Mouse (Mus musculus) lung, adult 2 months (tissue): ENCODE measurements at regions not wholly inside any gene's neighbourhood (a gene's known extent, or its start where the extent isn't known, plus 50 kb on each side); places are given as distances from the start of the nearest gene placed in this dataset.
A peak's percentile ranks its signal among the peaks of the same experiment; 100 is the strongest.

Experiments
- DNase-seq: peaks from one replicate; pipeline ENCODE4 v3.0.0; 2022
- H3K4me1 ChIP-seq: fragments of 200-500 bp; 2 replicates; pipeline ENCODE4 v1.6.1; 2011; ENCODE audit warnings: low read length; ENCODE audit not compliant: control insufficient read depth, insufficient read depth
- H3K4me3 ChIP-seq: fragments of 200-500 bp; replicated peaks from 2 replicates; pipeline ENCODE3; 2011; ENCODE audit warnings: low read depth, mild to moderate bottlenecking, control low read depth, low read length; ENCODE audit errors: extremely low read depth
- CTCF ChIP-seq: fragments of 200-500 bp; IDR thresholded peaks from 2 replicates; pipeline ENCODE4 v1.5.1; 2011; ENCODE audit warnings: mild to moderate bottlenecking, low read length, control low read depth; ENCODE audit not compliant: insufficient read depth
- POLR2A ChIP-seq: fragments of 200-500 bp; IDR thresholded peaks from 2 replicates; pipeline ENCODE4 v1.6.1; 2011; ENCODE audit warnings: low read depth, mild to moderate bottlenecking, control low read depth, low read length, borderline replicate concordance; ENCODE audit errors: extremely low read depth
- WGBS: fragments of 180-500 bp; shearing (Covaris S2); methylation state at CpG from one replicate; pipeline ENCODE4 v1.1.7; 2018; 5-methylcytosine and 5-hydroxymethylcytosine counted together

GRCm38 (mm10) chr5:111860436-111860835 lies 126.7 kb downstream of the Gm26897 start:
- TF ChIP-seq POLR2A (no peak), CTCF (no peak)
- WGBS = 83% methylated on average over 1 of the region's 1 CpGs
- no peak overlapping the region for H3K4me3 ChIP-seq

DNA sequence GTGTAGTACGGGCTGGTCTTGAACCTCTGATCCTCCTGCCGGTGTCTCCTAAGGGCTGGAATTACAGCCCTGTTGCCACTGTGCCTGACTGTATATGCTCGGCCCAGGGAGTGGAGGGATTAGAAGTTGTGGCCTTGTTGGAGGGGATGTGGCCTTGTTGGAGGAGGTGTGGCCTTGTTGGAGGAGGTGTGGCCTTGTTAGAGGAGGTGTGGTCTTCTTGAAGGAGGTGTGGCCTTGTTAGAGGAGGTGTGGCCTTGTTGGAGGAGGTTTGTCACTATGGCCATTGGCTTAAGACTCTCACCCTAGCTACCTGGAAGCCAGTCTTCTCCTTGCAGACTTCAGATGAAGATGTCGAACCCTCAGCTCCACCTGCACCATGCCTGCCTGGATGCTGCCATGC lies 128.6 kb downstream of the Gm26897 start:
- H3K4me3 ChIP-seq = no peak overlapping the region
- DNase-seq = no peak
- 95% methylated on average over 4 of the region's 4 CpGs for WGBS
- H3K4me1 ChIP-seq = no peaks in the 10 kb centered on the region
- no peak for TF ChIP-seq CTCF
- no peak for TF ChIP-seq POLR2A

More at GRCm38 (mm10) chr5:111860436-111860835, 126.7 kb downstream of the Gm26897 start:
- no peaks in the 10 kb centered on the region for H3K4me1 ChIP-seq
- DNase-seq = no peak

GRCm38 (mm10) chr5:111863922-111864321 lies 130.2 kb downstream of the Gm26897 start:
- no peak for DNase-seq
- WGBS = 16% methylated on average over 7 of the region's 7 CpGs
- no peak for TF ChIP-seq POLR2A
- TF ChIP-seq CTCF = no peak

GRCm38 (mm10) chr5:111864606-111865005 lies 130.9 kb downstream of the Gm26897 start:
- WGBS = 67% methylated on average over 13 of the region's 13 CpGs
- no peak for DNase-seq
- TF ChIP-seq POLR2A = no peak
- no peaks in the 10 kb centered on the region for H3K4me1 ChIP-seq
- no peak overlapping the region for H3K4me3 ChIP-seq

More at GRCm38 (mm10) chr5:111863922-111864321, 130.2 kb downstream of the Gm26897 start:
- Histone ChIP-seq H3K4me3 (no peak overlapping the region), H3K4me1 (no peaks in the 10 kb centered on the region)

GRCm38 (mm10) chr5:111869011-111869410 lies 135.3 kb downstream of the Gm26897 start:
- WGBS = 81% methylated on average over 12 of the region's 12 CpGs
- Histone ChIP-seq H3K4me1 (no peaks in the 10 kb centered on the region), H3K4me3 (no peak overlapping the region)
- TF ChIP-seq POLR2A (no peak), CTCF (no peak)
- DNase-seq = no peak

DNA sequence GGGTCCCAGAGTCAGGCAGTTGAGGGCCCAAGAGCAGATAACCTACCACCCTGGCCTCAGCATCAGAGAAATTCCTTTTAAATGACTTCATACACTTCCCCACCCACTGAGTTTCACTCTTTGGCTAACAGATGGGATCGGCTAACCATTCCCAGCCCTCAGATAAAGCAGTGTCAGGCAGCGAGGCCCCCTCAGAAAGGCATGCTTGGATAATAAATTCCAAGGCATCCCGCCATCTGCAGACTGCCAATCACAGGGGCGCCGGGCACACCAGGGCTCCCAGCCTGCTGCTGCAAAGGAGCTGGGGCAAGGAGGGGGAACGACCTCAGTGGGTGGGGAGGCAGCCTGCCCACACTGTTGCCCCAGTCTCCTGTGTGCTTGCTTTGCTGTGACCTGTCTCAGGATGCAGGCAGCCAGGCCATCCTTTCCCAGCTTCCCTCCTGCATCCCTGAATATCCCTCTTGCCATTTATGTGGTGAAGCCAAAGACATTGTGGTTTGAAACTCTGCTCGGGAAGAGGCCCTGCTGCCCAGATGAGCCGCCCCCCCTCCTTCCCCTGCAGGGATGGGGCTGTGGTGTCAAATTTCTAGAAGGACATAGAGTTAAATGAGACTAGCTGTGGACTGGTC lies 143.6 kb downstream of the Gm26897 start:
- Histone ChIP-seq H3K4me3 (no peak overlapping the region), H3K4me1 (0 out of 2 replicates have a peak, but pooled peaks cover 3% of the 10 kb centered on the region)
- WGBS = 10% methylated on average over 8 of the region's 8 CpGs
- no peak for DNase-seq
- no peak for TF ChIP-seq CTCF
- TF ChIP-seq POLR2A = no peak

DNA sequence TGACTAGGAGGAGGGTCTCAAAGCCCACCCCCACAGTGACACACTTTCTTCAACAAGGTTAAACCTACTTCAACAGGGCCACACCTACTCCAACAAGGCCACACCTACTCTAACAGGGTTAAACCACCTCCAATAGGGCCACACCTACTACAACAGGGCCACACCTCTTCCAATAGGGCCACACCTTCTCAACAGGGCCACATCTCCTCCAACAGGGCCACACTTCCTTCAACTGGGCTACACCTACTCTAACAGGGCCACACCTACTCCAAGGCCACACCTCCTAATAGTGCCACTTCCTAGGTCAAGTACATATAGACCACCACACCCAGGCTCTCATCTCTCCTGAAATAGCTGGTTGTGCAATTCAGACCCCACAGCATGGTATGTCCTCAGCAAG lies 145.3 kb downstream of the Gm26897 start:
- no peak for DNase-seq
- Histone ChIP-seq H3K4me3 (no peak overlapping the region), H3K4me1 (0 out of 2 replicates have a peak, but pooled peaks cover 3% of the 10 kb centered on the region)
- TF ChIP-seq POLR2A (no peak), CTCF (no peak)

GRCm38 (mm10) chr5:111880268-111880667 lies 146.5 kb downstream of the Gm26897 start:
- 54% methylated on average over 2 of the region's 2 CpGs for WGBS
- no peak overlapping the region for H3K4me3 ChIP-seq
- DNase-seq = no peak
- TF ChIP-seq POLR2A = no peak
- no peak for TF ChIP-seq CTCF
- 0 out of 2 replicates have a peak, but pooled peaks cover 3% of the 10 kb centered on the region for H3K4me1 ChIP-seq

DNA sequence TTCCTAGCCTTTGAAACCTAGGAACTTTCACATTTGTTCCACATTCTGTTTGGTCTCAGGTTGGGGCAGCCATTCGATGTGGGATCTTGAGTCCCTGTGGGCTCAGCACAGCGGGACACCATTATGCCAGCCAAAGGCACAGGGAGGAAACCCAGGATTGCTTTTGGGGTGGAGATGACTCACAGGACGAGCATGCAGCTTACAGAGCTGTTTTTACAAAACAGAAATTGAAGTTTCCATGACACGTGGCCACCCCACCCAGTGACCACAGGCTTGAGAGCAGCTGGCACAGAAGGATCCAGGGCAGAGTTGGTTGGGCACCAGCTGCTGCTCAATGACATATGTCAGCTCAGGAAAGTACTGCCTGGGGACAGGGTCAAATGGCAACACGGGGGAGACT lies 147.8 kb downstream of the Gm26897 start:
- Histone ChIP-seq H3K4me3 (no peak overlapping the region), H3K4me1 (0 out of 2 replicates have a peak, but pooled peaks cover 3% of the 10 kb centered on the region)
- TF ChIP-seq CTCF = no peak
- WGBS = 17% methylated on average over 5 of the region's 5 CpGs
- DNase-seq = no peak

DNA sequence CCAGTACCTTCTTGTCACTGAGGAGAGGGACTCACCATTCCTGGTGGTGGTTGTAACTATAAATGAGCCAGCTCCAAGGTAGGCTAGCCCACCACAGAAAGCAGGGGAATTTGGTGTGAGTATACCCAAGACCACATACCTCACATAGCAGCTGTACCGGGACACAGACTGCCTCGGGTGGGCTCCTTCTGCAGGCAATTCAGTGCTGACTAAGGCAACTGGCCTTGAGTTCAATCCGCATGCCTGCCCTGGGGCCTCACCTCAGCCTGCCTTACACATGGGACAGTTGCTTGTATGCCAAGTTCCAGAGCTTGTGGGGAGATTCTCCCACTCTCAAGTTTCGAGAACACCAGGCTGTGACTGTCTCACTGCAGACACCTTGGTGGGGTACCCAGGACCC lies 153.6 kb downstream of the Gm26897 start:
- no peak for DNase-seq
- no peak for TF ChIP-seq POLR2A
- no peak for TF ChIP-seq CTCF
- WGBS = 64% methylated on average over 4 of the region's 4 CpGs
- no peaks in the 10 kb centered on the region; the same call in 1 of the 2 replicates for H3K4me1 ChIP-seq
- H3K4me3 ChIP-seq = no peak overlapping the region

GRCm38 (mm10) chr5:111890800-111891199 lies 157.1 kb downstream of the Gm26897 start:
- TF ChIP-seq POLR2A (no peak), CTCF (no peak)
- peak; percentile 37 for DNase-seq
- WGBS = 24% methylated on average over 7 of the region's 7 CpGs
- Histone ChIP-seq H3K4me1 (peaks cover 3% of the 10 kb centered on the region; the same call in 1 of the 2 replicates), H3K4me3 (no peak overlapping the region)
